Mouse (Mus musculus): ENCODE data around the gene Zdhhc11. TPM values are rescaled to one million over a fixed set of nuclear protein-coding genes. Genes with fewer than 3 reads are reported as not detected.
"Not testable (repeated sequence)": the region's sequence is repeated elsewhere in the genome, so short reads cannot be mapped to it uniquely, and the experiment has no call there.

The Zdhhc11 gene
- polyA plus RNA-seq, 1 experiment from 2014 or later: not detected

DNA sequence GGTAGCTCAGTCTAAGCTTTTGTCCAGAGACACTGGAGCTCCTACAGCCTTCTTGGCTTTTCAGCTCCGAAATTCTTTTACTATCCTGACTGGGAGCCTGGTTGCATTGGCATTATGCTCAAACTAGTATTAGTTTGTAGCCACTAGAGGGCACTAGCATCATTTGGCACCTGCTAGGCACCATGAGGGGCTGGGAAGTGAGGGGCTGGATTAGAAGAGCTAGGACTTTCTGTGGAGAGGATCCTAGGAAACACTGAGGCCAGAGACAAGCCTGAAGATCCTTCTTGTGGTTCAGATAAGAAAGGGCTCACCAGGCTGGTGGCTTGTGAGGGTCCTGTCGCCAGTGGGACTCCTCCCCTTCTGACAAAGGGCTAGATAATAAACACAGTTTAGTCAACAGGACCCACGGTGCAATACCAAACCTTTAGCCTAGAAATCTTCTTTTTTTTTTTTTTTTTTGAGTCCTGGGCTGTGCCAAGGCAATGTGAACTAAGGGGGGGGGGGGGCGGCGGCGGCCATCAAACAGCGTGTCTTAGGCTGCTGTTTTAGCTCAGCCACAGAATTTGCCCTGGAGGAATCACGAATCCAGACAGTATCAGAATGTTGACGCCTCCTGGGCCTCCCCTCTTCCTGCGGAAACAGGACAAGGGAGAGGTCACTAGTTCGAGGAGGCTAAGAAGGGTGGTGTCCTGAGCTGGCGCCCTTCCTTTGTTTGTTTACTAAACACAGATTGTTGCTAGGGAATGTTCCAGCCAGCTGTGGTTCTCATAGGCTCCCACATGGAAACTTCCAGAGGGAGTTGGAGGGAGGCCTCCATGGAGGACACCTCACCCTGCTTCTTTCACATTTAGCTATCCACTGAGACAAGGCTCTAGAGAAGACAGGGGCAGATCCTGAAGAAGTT, 7.1 kb downstream of the Zdhhc11 start:
- 22% methylated on average over 12 of the region's 12 CpGs for WGBS
- Histone ChIP-seq H3K27me3 (replicated peaks) (no peaks in the 10 kb centered on the region), H3K4me3 (replicated peaks) (0 out of 2 replicates have a peak overlapping the region, but pooled peaks have one; percentile 17), H3K36me3 (no peaks in the 10 kb centered on the region), H3K4me2 (peak overlapping the region; percentile 43), H3K9me3 (no peaks in the 10 kb centered on the region), H3K4me1 (peaks cover 4% of the 10 kb centered on the region; the same call in 1 of the 2 replicates), H3K9ac (no peak overlapping the region), H3K27ac (no peak overlapping the region)
- ATAC-seq (ENCODE audit: insufficient read depth, low FRiP score, low read depth): peak; percentile 64; the same call in 1 of the 2 replicates

DNA sequence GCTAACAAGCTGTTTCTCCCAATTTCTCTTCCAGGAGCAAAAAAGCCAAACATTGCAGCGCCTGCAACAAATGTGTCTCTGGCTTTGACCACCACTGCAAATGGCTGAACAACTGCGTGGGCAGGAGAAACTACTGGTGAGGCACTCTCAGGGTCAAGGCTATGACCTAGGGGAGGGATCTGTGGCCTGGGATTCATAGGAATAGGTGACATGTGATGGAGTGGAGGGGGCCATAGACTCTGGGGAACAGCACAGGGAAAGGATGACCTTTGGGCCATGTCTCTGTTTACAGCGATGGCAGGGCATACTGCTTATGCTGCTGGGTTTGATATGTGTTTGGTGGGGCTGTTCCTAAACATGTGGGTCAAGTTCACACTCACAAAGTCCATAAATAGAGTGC, 10.9 kb downstream of the Zdhhc11 start:
- Histone ChIP-seq H3K9me3 (no peaks in the 10 kb centered on the region), H3K4me1 (peaks cover 4% of the 10 kb centered on the region; the same call in 1 of the 2 replicates), H3K4me3 (replicated peaks) (no peak overlapping the region), H3K27ac (no peak overlapping the region), H3K27me3 (replicated peaks) (no peaks in the 10 kb centered on the region), H3K4me2 (no peak overlapping the region), H3K9ac (no peak overlapping the region), H3K36me3 (no peaks in the 10 kb centered on the region)
- no peak for ATAC-seq (ENCODE audit: insufficient read depth, low FRiP score, low read depth)
- WGBS: 81% methylated on average over 3 of the region's 3 CpGs

DNA sequence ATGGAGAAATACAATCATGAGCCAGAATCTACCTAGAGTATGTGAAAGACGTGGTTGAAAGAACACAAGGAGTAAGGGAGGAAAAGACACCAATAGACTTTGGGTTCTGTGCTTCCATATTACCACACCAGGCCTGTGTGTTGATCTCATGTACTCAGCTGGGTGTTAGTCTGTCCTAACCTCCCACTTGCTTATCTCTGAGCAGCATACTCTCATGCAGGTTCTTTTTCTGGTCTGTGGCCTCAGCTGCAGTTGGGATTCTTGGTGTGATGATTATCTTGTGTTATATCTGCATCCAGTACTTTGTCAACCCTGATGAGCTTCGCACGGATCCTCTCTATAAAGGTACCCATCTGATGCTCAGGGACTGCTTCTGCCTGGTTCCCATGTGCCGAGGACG, 13.3 kb downstream of the Zdhhc11 start:
- ATAC-seq (ENCODE audit: insufficient read depth, low FRiP score, low read depth): no peak
- WGBS: 86% methylated on average over 5 of the region's 5 CpGs

DNA sequence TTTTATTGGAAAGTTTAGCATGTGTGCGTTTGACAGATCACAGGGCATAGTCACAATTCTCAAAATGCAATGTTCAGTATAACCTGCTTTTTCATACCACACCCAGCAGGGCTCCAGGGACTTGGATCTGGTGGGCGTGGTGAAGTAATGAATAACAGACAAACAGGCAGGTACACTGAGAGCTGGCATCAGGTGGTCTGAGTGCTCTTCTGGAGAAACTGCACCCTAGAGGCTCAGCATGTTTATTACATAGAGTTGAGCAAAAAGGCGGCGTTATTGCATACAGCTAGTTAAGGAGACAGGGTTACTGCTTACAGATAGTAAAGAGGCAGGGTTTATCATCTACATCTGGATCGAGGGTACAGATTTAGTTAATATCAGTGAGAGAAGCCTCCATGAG, 26.7 kb downstream of the Zdhhc11 start:
- Histone ChIP-seq H3K36me3 (no peaks in the 10 kb centered on the region), H3K27ac (no peak overlapping the region), H3K4me1 (no peaks in the 10 kb centered on the region), H3K4me3 (replicated peaks) (no peak overlapping the region), H3K9ac (no peak overlapping the region), H3K27me3 (replicated peaks) (no peaks in the 10 kb centered on the region), H3K9me3 (no peaks in the 10 kb centered on the region), H3K4me2 (no peak overlapping the region)
- ATAC-seq (ENCODE audit: insufficient read depth, low FRiP score, low read depth): 0 out of 2 replicates have a peak, but pooled peaks have one; percentile 31
- WGBS: 70% methylated on average over 5 of the region's 5 CpGs

More for the DNA sequence above, 13.3 kb downstream of the Zdhhc11 start:
- no peaks in the 10 kb centered on the region for H3K9me3 ChIP-seq
- H3K4me1 ChIP-seq: no peaks in the 10 kb centered on the region
- H3K27me3 ChIP-seq (replicated peaks): no peaks in the 10 kb centered on the region
- no peak overlapping the region for H3K27ac ChIP-seq
- H3K9ac ChIP-seq: no peak overlapping the region
- no peak overlapping the region for H3K4me2 ChIP-seq
- no peaks in the 10 kb centered on the region for H3K36me3 ChIP-seq
- H3K4me3 ChIP-seq (replicated peaks): no peak overlapping the region

DNA sequence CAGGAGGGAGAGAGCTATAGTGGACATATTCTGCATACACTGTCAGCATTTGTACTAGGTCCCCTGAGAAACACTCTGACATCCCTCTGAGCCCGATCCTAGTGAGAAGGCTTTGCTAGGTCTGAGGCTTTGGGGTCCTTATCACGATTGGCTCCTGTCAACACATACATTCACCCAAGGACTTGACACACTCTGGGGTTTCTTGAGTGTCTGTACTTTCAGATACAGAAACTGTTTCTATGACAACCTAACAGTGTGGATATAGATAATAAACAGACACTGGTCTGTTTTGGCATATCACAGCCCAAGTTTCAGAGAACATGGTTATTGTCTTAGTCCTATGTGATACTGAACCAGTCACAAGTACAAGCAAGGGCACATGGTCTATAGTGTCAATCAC, 27.1 kb downstream of the Zdhhc11 start:
- WGBS: 60% methylated on average over 2 of the region's 2 CpGs
- no peaks in the 10 kb centered on the region for H3K9me3 ChIP-seq

DNA sequence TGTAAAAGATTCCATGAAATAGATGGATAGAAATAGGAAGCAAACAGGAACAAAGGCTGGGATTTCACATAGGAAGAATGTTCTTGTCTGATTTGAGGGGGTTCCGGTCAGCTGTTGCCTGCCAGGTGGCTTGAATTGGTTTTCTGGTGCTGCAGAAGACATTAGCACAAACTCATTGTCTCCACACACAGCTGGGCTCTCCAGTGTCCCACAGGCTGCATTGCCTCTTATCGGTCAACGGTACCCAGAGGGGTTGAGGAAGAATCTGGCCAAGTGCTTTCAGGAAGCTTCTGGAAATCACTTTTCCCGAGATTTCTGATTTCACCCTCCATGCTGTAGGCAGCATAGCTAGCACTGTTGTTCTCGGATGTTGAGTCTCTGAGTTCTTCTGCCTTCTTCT, 27.6 kb downstream of the Zdhhc11 start:
- no peak for ATAC-seq (ENCODE audit: insufficient read depth, low FRiP score, low read depth)
- no peaks in the 10 kb centered on the region for H3K36me3 ChIP-seq
- 79% methylated on average over 5 of the region's 5 CpGs for WGBS
- no peak overlapping the region for H3K27ac ChIP-seq
- H3K4me3 ChIP-seq (replicated peaks): no peak overlapping the region
- H3K27me3 ChIP-seq (replicated peaks): no peaks in the 10 kb centered on the region
- no peaks in the 10 kb centered on the region for H3K9me3 ChIP-seq
- H3K4me2 ChIP-seq: no peak overlapping the region
- no peak overlapping the region for H3K9ac ChIP-seq
- no peaks in the 10 kb centered on the region for H3K4me1 ChIP-seq

More for the DNA sequence above, 27.1 kb downstream of the Zdhhc11 start:
- Histone ChIP-seq H3K36me3 (no peaks in the 10 kb centered on the region), H3K4me1 (no peaks in the 10 kb centered on the region), H3K27me3 (replicated peaks) (no peaks in the 10 kb centered on the region), H3K4me3 (replicated peaks) (no peak overlapping the region), H3K9ac (no peak overlapping the region), H3K27ac (no peak overlapping the region), H3K4me2 (no peak overlapping the region)
- ATAC-seq (ENCODE audit: insufficient read depth, low FRiP score, low read depth): no peak; the same call in 1 of the 2 replicates

DNA sequence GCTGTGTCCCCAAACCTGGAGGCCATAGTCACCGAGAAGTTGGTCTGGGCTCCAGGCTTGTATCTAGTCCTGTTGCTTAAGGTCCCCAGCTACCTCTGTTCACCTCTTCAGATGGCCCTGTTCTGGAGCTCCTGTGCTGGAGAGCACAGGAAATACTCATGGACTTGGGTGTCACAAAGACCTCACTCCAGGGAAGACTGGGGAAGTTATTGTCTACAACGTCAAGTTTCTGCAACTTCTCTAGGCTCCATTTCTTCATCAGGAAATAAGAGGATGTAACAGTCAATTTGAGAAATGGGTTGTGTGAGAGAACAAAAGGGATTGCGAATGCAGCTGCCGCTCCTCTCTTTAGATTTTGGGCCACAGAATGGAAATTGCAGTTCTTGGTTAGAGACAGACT, 32.8 kb downstream of the Zdhhc11 start:
- Histone ChIP-seq H3K4me2 (no peak overlapping the region), H3K4me3 (replicated peaks) (no peak overlapping the region), H3K36me3 (no peaks in the 10 kb centered on the region), H3K4me1 (no peaks in the 10 kb centered on the region), H3K27ac (no peak overlapping the region), H3K9ac (no peak overlapping the region), H3K9me3 (no peaks in the 10 kb centered on the region), H3K27me3 (replicated peaks) (no peaks in the 10 kb centered on the region)
- WGBS: 79% methylated on average over 4 of the region's 4 CpGs
- ATAC-seq (ENCODE audit: insufficient read depth, low FRiP score, low read depth): no peak

DNA sequence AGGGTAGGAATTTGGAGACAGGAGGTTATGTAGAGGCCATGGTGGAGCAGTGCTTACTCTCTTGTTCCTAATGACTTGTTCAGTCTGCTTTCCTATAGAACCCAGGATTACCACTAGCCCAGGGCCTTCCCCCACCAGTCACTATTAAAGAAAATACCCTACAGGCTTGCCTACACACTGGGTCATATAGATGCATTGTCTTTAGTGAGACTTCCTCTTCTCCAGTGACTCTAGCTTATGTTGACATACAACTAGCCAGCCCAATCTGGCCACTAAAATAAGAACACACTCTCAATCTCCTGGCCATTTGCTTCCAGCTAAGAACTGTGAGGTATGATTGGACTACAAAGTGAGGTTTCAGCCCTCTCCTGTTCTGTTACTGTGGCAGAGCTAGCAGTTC, 36.9 kb downstream of the Zdhhc11 start:
- H3K4me1 ChIP-seq: no peaks in the 10 kb centered on the region
- H3K4me2 ChIP-seq: no peak overlapping the region
- no peak; the same call in 1 of the 2 replicates for ATAC-seq (ENCODE audit: insufficient read depth, low FRiP score, low read depth)
- H3K4me3 ChIP-seq (replicated peaks): no peak overlapping the region
- no peaks in the 10 kb centered on the region for H3K9me3 ChIP-seq
- H3K27ac ChIP-seq: no peak overlapping the region
- 0 out of 2 replicates have a peak, but pooled peaks cover 3% of the 10 kb centered on the region for H3K27me3 ChIP-seq (replicated peaks)
- no peak overlapping the region for H3K9ac ChIP-seq
- no peaks in the 10 kb centered on the region for H3K36me3 ChIP-seq

DNA sequence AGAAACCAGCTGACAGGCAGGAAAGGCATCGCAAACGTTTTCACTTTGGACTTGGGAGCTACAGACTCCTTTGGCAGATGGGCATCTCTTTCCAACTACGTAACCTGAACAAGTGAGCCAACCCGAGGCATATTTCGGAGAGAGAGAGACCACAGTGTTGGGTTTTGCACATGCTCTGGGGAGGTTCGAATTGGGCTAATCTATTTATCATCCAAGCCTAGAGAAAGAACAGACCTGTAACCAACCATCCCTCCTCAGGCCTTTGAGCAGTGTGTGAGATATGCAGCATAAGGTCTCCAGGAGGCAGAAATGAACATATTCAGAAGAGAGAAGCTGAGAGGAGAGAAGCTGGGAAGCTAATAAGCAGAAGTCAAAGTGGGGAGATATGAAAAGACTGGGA, 37.3 kb downstream of the Zdhhc11 start:
- Histone ChIP-seq H3K4me2 (no peak overlapping the region), H3K9me3 (no peaks in the 10 kb centered on the region), H3K4me3 (replicated peaks) (no peak overlapping the region), H3K27me3 (replicated peaks) (0 out of 2 replicates have a peak, but pooled peaks cover 3% of the 10 kb centered on the region), H3K27ac (no peak overlapping the region), H3K36me3 (no peaks in the 10 kb centered on the region), H3K9ac (no peak overlapping the region), H3K4me1 (no peaks in the 10 kb centered on the region)
- no peak for ATAC-seq (ENCODE audit: insufficient read depth, low FRiP score, low read depth)
- WGBS: 81% methylated on average over 6 of the region's 6 CpGs

DNA sequence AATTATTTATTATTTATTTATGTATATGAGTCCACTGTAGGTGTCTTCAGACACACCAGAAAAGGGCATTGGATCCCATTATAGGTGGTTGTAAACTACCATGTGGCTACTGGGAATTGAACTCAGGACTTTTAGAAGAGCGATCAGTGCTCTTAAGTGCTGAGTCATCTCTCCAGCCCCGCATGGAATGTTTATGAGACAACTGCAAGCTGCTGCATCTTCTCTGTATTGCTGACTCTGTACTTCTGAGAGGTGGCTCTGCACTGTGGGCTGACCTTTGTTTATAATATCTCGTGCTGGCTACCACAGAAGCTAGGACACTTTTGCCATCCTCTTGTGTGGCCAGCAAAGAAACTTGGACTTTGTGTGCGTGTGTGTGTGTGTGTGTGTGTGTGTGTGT, 37.8 kb downstream of the Zdhhc11 start:
- no peaks in the 10 kb centered on the region for H3K36me3 ChIP-seq
- H3K4me1 ChIP-seq: no peaks in the 10 kb centered on the region
- H3K4me2 ChIP-seq: no peak overlapping the region
- WGBS: 58% methylated on average over 4 of the region's 4 CpGs
- no peak for ATAC-seq (ENCODE audit: insufficient read depth, low FRiP score, low read depth)
- H3K27ac ChIP-seq: no peak overlapping the region
- 0 out of 2 replicates have a peak, but pooled peaks cover 3% of the 10 kb centered on the region for H3K27me3 ChIP-seq (replicated peaks)
- H3K9ac ChIP-seq: no peak overlapping the region
- H3K4me3 ChIP-seq (replicated peaks): no peak overlapping the region
- no peaks in the 10 kb centered on the region for H3K9me3 ChIP-seq

DNA sequence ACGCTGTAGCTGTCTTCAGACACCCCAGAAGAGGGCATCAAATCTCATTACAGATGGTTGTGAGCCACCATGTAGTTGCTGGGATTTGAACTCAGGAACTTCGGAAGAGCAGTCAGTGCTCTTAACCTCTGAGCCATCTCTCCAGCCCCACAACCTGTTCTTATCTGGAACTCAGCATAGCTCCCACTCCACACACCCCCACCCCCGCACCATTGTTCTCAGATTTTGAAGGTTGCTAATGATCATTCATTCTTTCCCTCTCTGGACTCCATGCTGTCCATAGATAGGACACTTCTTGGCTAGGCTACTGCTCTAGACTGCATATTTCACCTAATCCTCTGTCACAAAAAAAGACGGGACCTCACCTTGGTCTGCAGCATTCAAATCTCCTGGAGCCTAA, 43.2 kb downstream of the Zdhhc11 start:
- not testable (repeated sequence) for H3K4me3 ChIP-seq (replicated peaks); H3K27ac ChIP-seq; ATAC-seq (ENCODE audit: insufficient read depth, low FRiP score, low read depth); H3K9ac ChIP-seq; H3K4me2 ChIP-seq; H3K9me3 ChIP-seq; H3K36me3 ChIP-seq
- Histone ChIP-seq H3K4me1 (peaks cover 15% of the 10 kb centered on the region; the same call in 1 of the 2 replicates), H3K27me3 (replicated peaks) (peaks cover 34% of the 10 kb centered on the region)
- 86% methylated on average over 4 of the region's 4 CpGs for WGBS

DNA sequence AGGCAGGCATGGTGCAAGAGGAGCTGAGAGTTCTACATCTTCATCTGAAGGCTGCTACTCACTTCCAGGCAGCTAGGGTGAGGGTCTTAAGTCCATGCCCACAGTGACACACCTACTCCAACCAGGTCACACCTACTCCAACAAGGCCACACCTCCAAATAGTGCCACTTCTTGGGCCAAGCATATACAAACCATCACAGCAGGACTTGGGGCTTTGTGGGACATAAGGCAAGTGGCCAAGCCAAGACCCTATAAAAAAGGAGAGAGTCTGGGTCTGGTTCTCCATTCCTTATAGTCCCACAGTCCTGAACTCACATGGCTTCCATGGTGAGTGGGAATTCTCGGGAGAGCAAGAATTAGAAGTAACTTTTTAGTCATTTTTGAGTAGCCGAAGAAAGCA, 44.6 kb downstream of the Zdhhc11 start:
- not testable (repeated sequence) for H3K27ac ChIP-seq; H3K36me3 ChIP-seq; ATAC-seq (ENCODE audit: insufficient read depth, low FRiP score, low read depth); H3K4me3 ChIP-seq (replicated peaks); H3K9ac ChIP-seq; H3K9me3 ChIP-seq; H3K4me2 ChIP-seq
- H3K4me1 ChIP-seq: peaks cover 15% of the 10 kb centered on the region; the same call in 1 of the 2 replicates
- peaks cover 36% of the 10 kb centered on the region for H3K27me3 ChIP-seq (replicated peaks)
- 77% methylated on average over 2 of the region's 2 CpGs for WGBS
